Mouse (Mus musculus): ENCODE results near the gene Mkrn1.
"Not testable (repeated sequence)": the region's sequence is repeated elsewhere in the genome, so short reads cannot be mapped to it uniquely, and the experiment has no call there.

The Mkrn1 gene

GRCm38 (mm10) chr6:39379749-39380148, 40.5 kb downstream of the Mkrn1 start:
- in situ Hi-C loops (cut with MboI, MseI), result no loop called here

GRCm38 (mm10) chr6:39379224-39379623, 41.0 kb downstream of the Mkrn1 start:
- in situ Hi-C loops (cut with MboI, MseI), result no loop called here

DNA sequence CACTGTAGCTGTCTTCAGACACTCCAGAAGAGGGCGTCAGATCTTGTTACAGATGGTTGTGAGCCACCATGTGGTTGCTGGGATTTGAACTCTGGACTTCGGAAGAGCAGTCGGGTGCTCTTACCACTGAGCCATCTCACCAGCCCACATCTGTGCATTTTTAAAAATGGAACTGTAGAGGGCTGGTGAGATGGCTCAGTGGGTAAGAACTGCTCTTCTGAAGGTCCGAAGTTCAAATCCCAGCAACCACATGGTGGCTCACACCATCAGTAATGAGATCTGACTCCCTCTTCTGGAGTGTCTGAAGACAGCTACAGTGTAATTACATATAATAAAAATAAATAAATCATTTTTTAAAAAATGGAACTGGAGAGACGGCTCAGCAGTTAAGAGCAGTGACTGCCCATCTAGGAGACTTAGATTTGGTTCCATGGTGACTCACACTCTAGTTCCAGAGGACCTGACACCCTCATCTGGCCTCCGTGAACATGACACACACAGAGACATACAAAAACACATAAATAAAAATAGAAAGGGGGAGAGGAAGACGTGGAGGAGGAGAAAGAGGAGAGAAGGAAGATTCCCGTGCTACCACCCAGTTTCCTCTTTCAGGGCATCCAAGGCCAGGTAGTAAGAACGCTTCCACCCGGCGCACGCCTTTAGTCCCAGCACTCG, 42.0 kb downstream of the Mkrn1 start:
- in situ Hi-C loops (cut with MboI, MseI), result not testable (repeated sequence)

DNA sequence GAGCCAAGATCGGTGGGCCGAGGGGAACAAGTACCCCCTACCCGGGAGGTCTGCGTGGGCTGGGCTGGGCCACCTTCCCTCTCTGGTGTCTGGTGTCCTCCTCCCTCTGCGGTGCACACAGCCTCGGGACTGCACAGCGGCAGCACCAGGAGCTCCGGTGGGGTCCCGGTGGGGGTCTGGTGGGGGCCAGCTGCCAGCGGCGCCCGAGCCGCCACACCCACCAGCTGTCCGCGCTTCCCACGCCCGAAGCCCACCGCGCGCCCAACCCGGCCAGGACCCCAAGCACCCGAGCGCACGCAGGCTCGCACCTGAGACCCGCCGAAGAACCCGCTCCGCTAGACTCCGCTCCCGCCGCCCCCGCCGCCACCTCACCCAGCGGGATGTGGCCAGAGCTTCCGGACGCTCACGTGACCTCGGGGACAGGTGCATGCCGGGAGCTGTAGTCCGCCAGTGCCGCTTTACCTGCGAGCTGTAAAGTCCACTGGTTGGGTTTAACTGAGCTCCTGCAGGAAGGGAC, 42.9 kb downstream of the Mkrn1 start, which contains the start of gene Slc37a3:
TSS of gene Slc37a3 (minus strand) at position 365 of the 517 bp plus-strand sequence.
- in situ Hi-C loops (cut with MboI, MseI), result no loop called here

- in situ Hi-C loops (cut with MboI, MseI), result no loop called here
These were observed 43.5 kb downstream of the Mkrn1 start for GRCm38 (mm10) chr6:39376775-39377174.

DNA sequence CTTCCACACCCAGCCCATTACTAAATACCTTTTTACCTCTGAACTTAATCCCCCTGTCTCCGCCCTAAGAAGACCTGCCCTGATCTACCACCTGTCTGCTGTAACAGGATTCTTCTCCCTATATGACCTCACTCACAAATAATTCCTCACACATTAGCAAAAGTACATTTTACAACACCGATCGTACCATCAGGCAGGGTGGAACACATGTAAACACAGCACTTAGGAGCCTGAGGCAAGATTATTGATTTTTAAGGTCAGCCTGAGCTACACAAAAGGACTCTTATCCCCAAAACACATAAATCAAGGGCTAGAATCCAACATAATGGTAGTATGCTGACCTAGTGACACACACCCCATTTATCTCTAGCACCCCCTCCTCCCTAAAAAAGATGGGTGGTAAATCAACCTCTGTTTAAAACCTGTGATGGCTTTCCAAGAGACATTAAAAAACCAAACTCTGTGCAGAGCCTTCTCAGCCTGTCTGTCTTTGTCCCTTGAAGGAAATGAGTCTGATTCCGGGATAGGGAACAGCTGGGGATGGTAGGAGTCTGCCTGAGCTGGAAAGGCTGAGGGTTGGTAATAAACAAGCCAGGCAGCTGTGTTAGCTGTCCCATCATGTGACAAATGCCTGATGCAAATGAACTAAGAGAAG, 46.8 kb downstream of the Mkrn1 start:
- in situ Hi-C loops (cut with MboI, MseI), result no loop called here

GRCm38 (mm10) chr6:39372727-39373126, 47.5 kb downstream of the Mkrn1 start:
- in situ Hi-C loops (cut with MboI, MseI), result no loop called here

GRCm38 (mm10) chr6:39372042-39372441, 48.2 kb downstream of the Mkrn1 start:
- in situ Hi-C loops (cut with MboI, MseI), result no loop called here

DNA sequence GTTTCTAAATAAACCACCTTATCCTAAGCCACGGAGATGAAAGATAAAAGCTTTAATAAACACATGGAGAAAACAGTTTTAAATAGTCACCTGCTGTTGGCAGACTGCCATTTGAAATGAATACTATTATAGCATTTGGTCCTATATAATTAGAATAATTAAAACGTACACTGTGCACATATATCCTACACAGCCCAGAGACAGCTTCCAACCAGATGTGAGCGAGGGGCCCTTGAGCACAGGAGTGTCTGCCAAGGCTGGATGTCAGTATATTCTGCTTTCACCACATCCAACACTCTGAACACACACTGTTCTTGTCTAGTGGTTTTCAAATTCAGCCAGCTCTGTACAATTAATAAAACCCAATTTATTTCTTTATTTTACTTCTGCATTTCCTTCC, 50.6 kb downstream of the Mkrn1 start:
- in situ Hi-C loops (cut with MboI, MseI), result no loop called here

DNA sequence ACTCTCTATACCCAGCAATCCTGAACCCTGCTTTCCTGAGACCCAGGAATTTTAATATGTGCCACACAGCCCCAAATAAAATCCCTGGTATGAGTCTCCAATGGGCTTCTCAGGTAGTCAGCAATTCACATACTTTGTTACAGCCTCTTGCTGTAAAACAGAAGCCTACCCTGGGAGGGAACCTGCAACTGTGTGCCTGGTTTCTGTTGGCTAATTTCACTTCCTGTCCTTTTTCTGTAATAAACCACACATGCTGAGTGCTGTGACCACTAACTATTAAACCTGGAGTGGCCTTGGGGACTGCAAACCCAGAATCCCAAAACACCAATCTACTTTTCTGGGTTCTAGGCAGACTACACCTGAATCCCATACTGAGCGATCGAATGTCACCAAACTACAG, 57.6 kb downstream of the Mkrn1 start:
- in situ Hi-C loops (cut with MboI, MseI), result no loop called here

DNA sequence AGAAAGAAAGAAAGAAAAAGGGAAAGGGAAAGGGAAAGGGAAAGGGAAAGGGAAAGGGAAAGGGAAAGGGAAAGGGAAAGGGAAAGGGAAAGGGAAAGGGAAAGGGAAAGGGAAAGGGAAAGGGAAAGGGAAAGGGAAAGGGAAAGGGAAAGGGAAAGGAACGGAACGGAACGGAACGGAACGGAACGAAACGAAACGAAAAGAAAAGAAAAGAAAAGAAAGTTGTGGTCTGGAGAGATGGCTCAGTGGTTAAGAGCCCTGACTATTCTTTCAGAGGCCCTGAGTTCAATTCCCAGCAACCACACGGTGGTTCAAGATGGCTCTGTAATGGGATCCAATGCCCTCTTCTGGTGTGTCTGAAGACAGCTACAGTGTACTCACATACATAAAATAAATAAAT, 61.1 kb downstream of the Mkrn1 start:
- in situ Hi-C loops (cut with MboI, MseI), result loop anchor here (5.0 kb wide), 1 partner anchor 167 kb away; no protein-coding TSS in a partner anchor

DNA sequence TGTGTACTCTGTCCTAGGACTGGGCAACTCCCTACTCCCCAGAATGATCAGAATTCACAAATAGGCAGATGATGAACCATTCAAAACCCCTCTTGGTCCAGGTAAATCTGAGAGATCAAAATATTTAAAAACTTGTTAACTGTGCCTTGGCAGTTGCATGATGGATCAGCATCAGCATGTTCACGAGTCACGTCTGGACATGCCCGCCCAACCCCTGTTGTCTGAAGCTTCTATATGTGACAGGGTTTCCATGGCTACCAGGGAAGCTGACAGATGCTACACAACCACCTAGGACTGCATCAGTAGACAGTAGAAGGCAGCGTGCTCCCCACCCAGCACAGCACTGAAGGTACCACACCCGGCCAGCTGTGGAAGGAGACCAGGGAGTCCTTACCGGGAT, 71.3 kb downstream of the Mkrn1 start:
- in situ Hi-C loops (cut with MboI, MseI), result no loop called here

DNA sequence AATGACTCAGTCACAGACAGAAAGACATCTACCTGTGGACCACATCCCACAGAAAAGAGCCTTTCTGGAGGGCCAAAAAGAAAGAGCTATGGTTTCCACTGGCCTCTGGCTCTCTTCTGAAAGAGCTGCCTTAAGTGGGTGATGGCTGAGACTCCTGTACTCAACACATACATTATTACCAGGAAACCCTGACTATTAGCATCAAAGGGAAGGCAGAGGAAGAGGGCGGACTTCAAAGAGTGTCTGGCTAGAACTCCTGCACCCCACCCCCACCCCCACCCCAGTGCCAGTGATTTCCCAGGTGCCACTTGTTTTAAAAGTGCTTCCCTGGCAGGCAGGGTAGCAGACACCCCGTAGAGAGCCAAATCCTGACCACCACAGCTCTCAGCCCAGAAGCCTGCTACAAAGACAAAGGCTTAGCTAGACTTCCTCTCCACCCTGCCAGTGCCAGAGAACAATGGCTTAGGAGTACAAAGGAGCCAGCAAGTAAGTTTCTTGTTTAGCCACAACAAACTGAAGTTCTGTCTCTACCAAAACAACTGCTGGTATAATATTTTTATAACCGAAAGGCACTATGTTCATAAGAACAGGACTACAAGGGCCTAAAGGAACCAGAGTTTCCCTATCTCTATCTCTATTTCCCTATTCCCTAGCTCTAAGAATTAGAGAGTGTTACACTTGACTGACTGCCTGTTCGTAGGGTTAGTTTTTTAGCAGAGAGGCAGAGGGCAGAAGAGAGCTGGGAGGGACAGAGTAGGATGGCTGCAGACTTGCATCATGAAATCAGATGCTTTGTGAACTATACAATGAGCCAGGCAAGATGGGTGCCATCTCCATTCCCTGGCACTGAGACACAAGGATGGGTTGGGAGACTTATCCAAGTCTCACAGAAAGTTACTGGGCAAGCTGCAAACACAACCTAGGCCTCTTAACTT, 72.1 kb downstream of the Mkrn1 start:
- in situ Hi-C loops (cut with MboI, MseI), result no loop called here
